Mouse (Mus musculus) lung, postnatal 25 days (tissue): ENCODE results near the gene Asb4.

ENCODE experiments used
- DNase-seq: peaks from one replicate; pipeline ENCODE4 v3.0.0; 2022; ENCODE audit warnings: low spot score

Gene Asb4

DNA sequence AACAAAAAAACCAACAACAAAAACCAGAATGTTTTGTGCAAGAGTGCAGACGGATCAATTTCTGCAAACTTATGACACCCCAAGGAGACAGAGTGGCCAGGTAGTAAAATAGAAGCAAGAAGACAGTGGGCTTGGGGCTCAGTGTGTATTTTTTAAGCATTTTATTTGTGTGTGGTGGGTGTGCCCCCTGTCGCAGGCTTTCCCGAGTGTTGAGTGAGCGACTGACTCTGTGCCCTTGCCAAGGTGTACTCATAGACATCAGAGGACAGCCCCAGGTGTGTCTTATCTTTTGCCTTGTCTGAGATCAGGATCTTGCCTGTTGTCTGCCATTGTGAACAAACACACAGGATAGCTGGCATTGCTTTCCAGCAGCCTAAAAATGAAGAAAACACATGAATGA is 63.8 kb downstream of the Asb4 start:
- DNase-seq = no peak

DNA sequence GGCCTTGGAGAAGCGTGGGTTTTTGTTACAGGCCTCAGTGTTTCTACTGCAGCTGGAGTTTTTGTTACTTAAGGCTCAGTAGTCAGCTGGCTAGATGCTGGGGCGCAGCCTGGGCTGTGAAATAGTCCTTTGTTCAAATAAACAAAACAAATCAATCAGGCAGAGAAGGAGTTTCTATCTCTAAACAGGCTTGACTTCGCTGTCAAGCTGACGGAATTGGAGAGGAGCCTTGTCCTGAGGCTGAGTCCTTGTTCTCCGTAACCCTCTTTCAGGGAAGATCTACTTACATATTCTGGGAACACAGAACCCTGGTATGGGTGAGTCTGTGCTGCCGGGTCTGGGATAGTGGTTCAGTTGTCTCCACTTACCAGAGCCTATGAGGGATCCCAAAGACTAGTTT is 64.4 kb downstream of the Asb4 start:
- no peak for DNase-seq

DNA sequence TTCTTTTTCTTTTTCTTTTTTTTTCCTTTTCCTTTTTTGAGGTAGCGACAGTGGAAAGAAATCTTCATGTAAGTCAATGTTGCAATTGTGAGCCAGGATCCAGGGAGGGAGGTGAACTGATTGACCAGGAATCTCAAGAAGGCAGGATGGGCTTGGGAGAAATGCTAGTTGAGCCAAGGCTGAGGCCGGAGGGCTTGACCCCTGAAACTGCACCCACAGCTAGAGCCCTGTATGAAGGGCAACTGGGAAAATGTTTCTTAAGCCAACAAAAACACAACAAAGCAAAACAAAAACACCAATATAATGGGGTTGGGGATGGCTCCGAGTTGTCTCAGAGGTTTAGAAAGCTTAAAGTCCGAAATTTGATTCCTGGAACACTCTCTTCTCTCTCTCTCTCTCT is 65.2 kb downstream of the Asb4 start:
- DNase-seq = no peak

DNA sequence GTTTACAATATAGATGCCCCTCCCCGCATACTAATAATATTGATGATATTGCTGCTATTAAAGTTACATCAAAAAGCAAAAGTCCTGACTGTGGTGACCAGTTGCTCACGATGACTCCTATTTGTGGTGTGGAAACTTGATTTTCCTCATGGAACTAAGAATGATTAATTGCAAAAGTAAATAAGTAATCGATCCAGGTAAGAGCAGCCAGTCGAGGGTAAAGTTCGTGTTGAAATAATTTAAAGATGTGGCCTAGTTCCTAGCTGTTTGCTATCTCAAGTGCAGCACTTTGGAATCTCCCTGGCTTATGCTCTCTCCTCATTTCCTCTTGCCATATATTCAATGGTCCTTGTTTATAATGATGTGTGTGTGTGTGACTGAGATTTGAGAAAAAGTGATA is 66.7 kb downstream of the Asb4 start:
- no peak for DNase-seq

DNA sequence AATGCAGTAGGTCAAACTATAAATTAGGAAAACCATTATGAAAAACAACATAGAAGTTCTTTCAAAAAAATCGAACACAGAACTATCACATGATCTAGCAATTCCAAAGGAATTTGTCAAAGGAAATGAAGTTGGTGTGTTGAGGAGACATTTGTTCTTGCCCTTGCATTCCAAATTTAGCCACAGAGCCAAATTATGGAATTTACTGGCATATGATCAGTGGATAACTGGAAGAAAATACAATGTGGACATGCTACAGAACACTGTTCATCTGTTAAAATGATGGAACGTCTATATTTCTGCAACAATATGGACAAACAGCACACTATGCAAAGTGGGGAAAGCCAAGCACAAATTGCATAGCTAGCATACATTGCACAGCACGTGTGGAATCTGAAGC is 72.7 kb downstream of the Asb4 start:
- DNase-seq = no peak

DNA sequence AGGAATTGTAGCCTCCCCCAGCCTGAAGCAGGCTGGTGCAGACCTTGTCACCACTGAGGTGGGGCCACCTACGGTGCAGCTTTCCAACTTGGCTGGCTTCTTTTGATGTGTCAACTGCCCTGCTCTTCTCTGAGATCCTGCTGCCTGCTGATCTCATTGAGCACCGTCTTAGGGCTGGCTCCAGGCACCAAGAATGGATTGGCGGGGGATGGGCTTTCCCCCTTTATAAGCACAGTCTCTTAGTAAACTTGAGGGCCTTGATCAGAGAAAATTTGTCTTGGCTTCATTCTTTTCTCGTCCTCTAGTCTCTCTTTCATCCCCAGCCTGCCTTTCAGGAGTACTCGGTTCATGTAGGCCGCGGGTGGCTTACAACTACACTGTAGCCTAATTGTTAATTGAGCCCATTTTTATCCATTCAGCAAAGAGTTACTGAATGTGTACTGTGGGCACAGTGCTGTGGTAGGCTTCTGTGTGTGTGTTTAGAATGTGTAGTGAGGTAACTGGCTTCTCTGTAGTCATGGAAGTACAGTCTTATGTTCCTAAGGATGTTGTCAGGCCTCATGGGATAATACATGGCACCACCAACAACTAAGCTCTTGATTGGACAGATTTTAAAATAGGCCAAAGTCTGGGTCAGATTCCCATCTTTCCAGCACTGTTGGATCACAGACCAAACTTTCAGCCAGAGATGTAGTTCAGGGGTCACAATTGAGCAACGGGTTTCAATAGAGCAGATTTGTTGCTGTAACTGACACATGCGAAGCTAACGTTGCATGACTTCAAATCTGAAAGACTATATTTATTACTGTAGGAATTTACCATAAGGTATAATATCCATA is 87.5 kb downstream of the Asb4 start:
- no peak for DNase-seq

DNA sequence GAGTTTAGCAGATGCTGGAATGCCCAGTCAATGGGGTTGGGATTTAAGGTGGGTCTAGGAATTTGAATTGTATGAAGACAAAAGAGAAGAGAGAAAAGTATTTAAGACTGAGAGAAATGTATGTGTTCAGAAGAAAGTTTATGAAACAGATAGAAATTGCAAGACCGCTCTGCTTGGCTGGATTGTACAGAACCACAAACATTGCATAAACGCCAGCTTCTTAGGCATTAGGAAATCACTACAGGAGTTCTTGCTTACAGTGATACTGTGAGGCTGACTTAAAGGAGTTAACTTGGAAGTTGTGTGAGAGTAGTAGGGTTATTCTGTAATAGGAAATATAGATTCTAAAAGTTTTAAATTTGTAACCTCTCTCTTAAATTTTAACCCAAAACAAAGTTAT is 89.5 kb downstream of the Asb4 start:
- peak; percentile 8 for DNase-seq

DNA sequence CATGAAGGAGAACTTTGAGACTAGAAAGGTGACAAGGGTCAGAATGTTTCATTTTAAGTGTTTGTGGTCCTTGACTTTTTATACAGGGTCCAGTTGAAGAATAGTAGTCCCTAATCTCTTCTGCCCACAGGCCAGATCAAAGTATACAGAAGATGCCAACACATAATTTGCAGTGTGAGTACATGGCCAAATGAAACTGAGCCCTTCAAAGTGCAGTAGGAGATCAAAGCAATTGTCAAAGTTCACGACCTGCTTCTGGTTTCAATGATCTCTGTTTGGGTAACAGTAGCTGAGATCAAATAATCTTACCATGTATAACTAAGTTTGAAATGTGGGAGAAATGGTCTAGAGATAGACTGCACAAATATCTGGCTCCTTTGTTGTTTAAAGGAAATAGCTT is 90.8 kb downstream of the Asb4 start:
- DNase-seq = no peak

DNA sequence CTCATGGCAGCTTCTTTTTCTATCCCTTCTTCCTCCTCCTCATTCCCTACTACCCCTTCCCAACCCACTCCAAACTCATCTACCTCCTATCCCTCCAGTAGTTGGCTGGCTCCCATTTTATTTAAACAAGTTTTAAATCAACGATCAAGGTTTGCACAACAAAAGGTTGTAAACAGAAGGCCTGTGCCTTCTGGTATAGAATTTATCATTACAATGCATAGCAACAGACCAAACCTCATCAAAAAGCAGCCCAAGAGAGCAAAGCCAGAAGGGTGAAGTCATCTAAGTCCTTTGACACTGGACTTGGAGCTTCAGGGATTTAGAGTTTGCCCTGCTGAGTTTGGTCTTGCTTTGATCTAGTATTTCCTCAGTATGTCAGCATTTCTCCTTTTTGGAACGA is 97.9 kb downstream of the Asb4 start:
- no peak for DNase-seq

DNA sequence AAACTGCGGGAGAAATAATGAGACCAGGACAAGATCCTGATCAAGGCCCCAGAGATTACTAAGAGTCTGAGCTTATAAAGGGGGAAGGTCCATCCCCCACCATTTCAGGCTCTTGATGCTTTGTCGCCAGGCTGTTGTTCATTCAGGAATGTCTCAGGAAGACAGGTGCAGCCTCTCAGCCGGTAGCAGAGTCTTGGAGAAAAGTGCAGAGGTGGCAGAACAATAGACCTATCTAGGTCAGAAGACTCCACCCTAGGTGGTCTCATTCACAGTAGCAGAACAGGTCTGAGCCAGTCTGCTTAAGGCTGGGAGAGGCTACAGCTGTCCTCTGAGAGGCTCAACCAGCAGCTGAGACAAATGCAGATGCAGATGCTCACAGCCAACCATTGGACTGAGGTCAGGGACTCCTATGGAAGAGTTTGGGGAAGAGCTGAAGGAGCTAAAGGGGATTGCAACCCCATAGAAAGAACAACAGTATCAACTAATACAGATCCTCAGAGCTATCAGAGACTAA is 99.1 kb downstream of the Asb4 start:
- no peak for DNase-seq
